Mouse (Mus musculus) MEL (cell line): ENCODE data around the gene Rnf151. TPM values are rescaled to one million over a fixed set of nuclear protein-coding genes. Genes with fewer than 3 reads are reported as not detected.
A peak's percentile ranks its signal among the peaks of the same experiment; 100 is the strongest.

ENCODE experiments used
- DNase-seq: peaks from one replicate; pipeline ENCODE4 v3.0.0; 2011; ENCODE audit warnings: low read depth, low spot score
- H3K27ac ChIP-seq: 2 replicates; pipeline ENCODE4 v1.5.1; 2012; ENCODE audit warnings: low read depth, mild to moderate bottlenecking, control low read depth, low read length, moderate library complexity; ENCODE audit not compliant: control insufficient read depth
- H3K27me3 ChIP-seq, 2 experiments: fragments of 150-350 bp in 1 of 2; sonication (generic) in 1 of 2; 2 replicates each; pipeline ENCODE4 v1.6.1; 2012; ENCODE audit warnings: low read length in 2 of 2, mild to moderate bottlenecking in 2 of 2, improper control_type of control experiment in 1 of 2, moderate library complexity in 1 of 2; ENCODE audit not compliant: insufficient read depth in 2 of 2, control insufficient read depth in 1 of 2
- H3K36me3 ChIP-seq, 2 experiments: 2 replicates each; pipeline ENCODE4 v1.6.1; 2012 to 2014; ENCODE audit warnings: low read length in 2 of 2, improper control_type of control experiment in 1 of 2, inconsistent platforms in 1 of 2, mild to moderate bottlenecking in 1 of 2; ENCODE audit not compliant: insufficient read depth in 2 of 2, control insufficient read depth in 1 of 2
- H3K4me1 ChIP-seq, 2 experiments: fragments of 150-350 bp in 1 of 2; sonication (generic) in 1 of 2; 2 replicates each; pipeline ENCODE4 v1.6.1; 2012; ENCODE audit warnings: low read length in 2 of 2, improper control_type of control experiment in 1 of 2, mild to moderate bottlenecking in 1 of 2; ENCODE audit not compliant: insufficient read depth in 2 of 2, control insufficient read depth in 1 of 2
- H3K4me3 ChIP-seq, 2 experiments: fragments of 150-350 bp in 1 of 2; sonication (generic) in 1 of 2; 2 replicates each; pipeline ENCODE4 v1.5.1; 2012; ENCODE audit warnings: low read depth in 2 of 2, low read length in 2 of 2, mild to moderate bottlenecking in 2 of 2, moderate library complexity in 2 of 2, control low read depth in 1 of 2, improper control_type of control experiment in 1 of 2; ENCODE audit not compliant: control insufficient read depth in 1 of 2, insufficient read depth in 1 of 2
- H3K79me2 ChIP-seq: 2 replicates; pipeline ENCODE4 v1.6.1; 2012; ENCODE audit warnings: mild to moderate bottlenecking, low read length, moderate library complexity; ENCODE audit not compliant: control insufficient read depth, poor library complexity, insufficient read depth
- H3K9ac ChIP-seq: 2 replicates; pipeline ENCODE4 v1.6.1; 2012; ENCODE audit warnings: low read depth, mild to moderate bottlenecking, control low read depth, low read length, moderate library complexity; ENCODE audit not compliant: control insufficient read depth, poor library complexity, severe bottlenecking
- H3K9me3 ChIP-seq: fragments of 150-350 bp; sonication (generic); replicated peaks from 2 replicates; pipeline ENCODE4 v1.6.1; 2012; ENCODE audit warnings: mild to moderate bottlenecking, low read length, improper control_type of control experiment, moderate library complexity; ENCODE audit not compliant: insufficient read depth
- CTCF ChIP-seq, 3 experiments: IDR thresholded peaks in 2 of 3; conservative IDR thresholded peaks in 1 of 3; 2 replicates each; pipeline ENCODE4 v1.5.1; 2011 to 2012; ENCODE audit warnings: low read length in 3 of 3, low read depth in 2 of 3, mild to moderate bottlenecking in 2 of 3, improper control_type of control experiment in 1 of 3, inconsistent platforms in 1 of 3, mixed read lengths in 1 of 3, moderate library complexity in 1 of 3; ENCODE audit not compliant: control insufficient read depth in 1 of 3, insufficient read depth in 1 of 3, poor library complexity in 1 of 3, severe bottlenecking in 1 of 3
- E2F4 ChIP-seq: IDR thresholded peaks from 2 replicates; pipeline ENCODE4 v1.6.1; 2011; ENCODE audit warnings: low read depth, low read length, improper control_type of control experiment, borderline replicate concordance
- ELF1 ChIP-seq: IDR thresholded peaks from 2 replicates; pipeline ENCODE4 v1.6.1; 2014; ENCODE audit warnings: low read depth, mild to moderate bottlenecking, inconsistent platforms, low read length, improper control_type of control experiment, moderate library complexity
- ETS1 ChIP-seq: IDR thresholded peaks from 2 replicates; pipeline ENCODE4 v1.6.1; 2012; ENCODE audit warnings: low read depth, mild to moderate bottlenecking, inconsistent platforms, low read length, improper control_type of control experiment, moderate library complexity
- HCFC1 ChIP-seq: IDR thresholded peaks from 2 replicates; pipeline ENCODE4 v1.6.1; 2012; ENCODE audit warnings: low read depth, mild to moderate bottlenecking, inconsistent platforms, low read length, improper control_type of control experiment, moderate library complexity
- JUND ChIP-seq: IDR thresholded peaks from 2 replicates; pipeline ENCODE4 v1.6.1; 2011; ENCODE audit warnings: low read depth, mild to moderate bottlenecking, improper control_type of control experiment, low read length
- MAFK ChIP-seq: IDR thresholded peaks from 2 replicates; pipeline ENCODE4 v1.6.1; 2011; ENCODE audit warnings: low read depth, mild to moderate bottlenecking, low read length, improper control_type of control experiment, borderline replicate concordance
- POLR2AphosphoS2 ChIP-seq: IDR thresholded peaks from 2 replicates; pipeline ENCODE4 v1.6.1; 2011; ENCODE audit warnings: low read length, improper control_type of control experiment
- RCOR1 ChIP-seq: IDR thresholded peaks from 2 replicates; pipeline ENCODE4 v1.6.1; 2012; ENCODE audit warnings: low read depth, mild to moderate bottlenecking, inconsistent platforms, low read length, improper control_type of control experiment
- SMC3 ChIP-seq: IDR thresholded peaks from 2 replicates; pipeline ENCODE4 v1.6.1; 2011; ENCODE audit warnings: low read depth, low read length, improper control_type of control experiment
- TBP ChIP-seq: IDR thresholded peaks from 2 replicates; pipeline ENCODE4 v1.8.0; 2011; ENCODE audit warnings: low read depth, low read length, improper control_type of control experiment
- TCF12 ChIP-seq: IDR thresholded peaks from 2 replicates; pipeline ENCODE4 v1.6.1; 2014; ENCODE audit warnings: low read depth, mild to moderate bottlenecking, inconsistent platforms, low read length, improper control_type of control experiment, moderate library complexity
- UBTF ChIP-seq: IDR thresholded peaks from 2 replicates; pipeline ENCODE4 v1.6.1; 2012; ENCODE audit warnings: low read depth, mild to moderate bottlenecking, inconsistent platforms, low read length, improper control_type of control experiment, moderate library complexity, borderline replicate concordance; ENCODE audit not compliant: insufficient read depth
- USF2 ChIP-seq, 2 experiments: IDR thresholded peaks; 2 replicates each; pipeline ENCODE4 v1.6.1; 2011 to 2012; ENCODE audit warnings: improper control_type of control experiment in 2 of 2, low read length in 2 of 2, borderline replicate concordance in 1 of 2, inconsistent platforms in 1 of 2, low read depth in 1 of 2, mild to moderate bottlenecking in 1 of 2; ENCODE audit not compliant: insufficient read depth in 1 of 2
- ZKSCAN1 ChIP-seq: IDR thresholded peaks from 2 replicates; pipeline ENCODE4 v1.6.1; 2012; ENCODE audit warnings: low read depth, mild to moderate bottlenecking, inconsistent platforms, low read length, improper control_type of control experiment, moderate library complexity
- ZNF384 ChIP-seq: IDR thresholded peaks from 2 replicates; pipeline ENCODE4 v1.6.1; 2012; ENCODE audit warnings: low read depth, mild to moderate bottlenecking, inconsistent platforms, low read length, improper control_type of control experiment
- polyA plus RNA-seq, 2 experiments: library from polyadenylated mRNA; stranded (reverse) in 1 of 2; unstranded in 1 of 2; fragments of >175 nt in 1 of 2; fragments of >200 nt in 1 of 2; gene quantifications; 2 replicates each; pipeline versions ENCODE4 v1.2.1 to v1.2.4; 2012; ENCODE audit warnings: low replicate concordance in 2 of 2, low read depth in 1 of 2; ENCODE audit not compliant: insufficient read length in 2 of 2, insufficient read depth in 1 of 2, missing spikeins in 1 of 2
- total RNA-seq: library from RNA; depleted of rRNA; stranded (reverse); fragments of 300-350 nt; gene quantifications from 2 replicates; pipeline ENCODE4 v1.2.3, GENCODE M21; 2012; rRNA removed

The Rnf151 gene
- total RNA-seq (0.23 and 0.26 TPM in 2 replicates), polyA plus RNA-seq (under 1 TPM in 1 of 2 experiments, not detected in 1; 0.40 TPM)

- Histone ChIP-seq H3K4me3 (peak within 1 kb of the TSS; percentile 39 to 98), H3K9ac (peak within 1 kb of the TSS; percentile 98), H3K36me3 (peaks cover 5 to 10% of the 10 kb centered on the region in 2 experiments; a peak in 3 of 4 replicates)
- TF ChIP-seq JUND (no peak), CTCF (IDR thresholded peaks at IDR 0.05 in 2 of 3, conservative IDR thresholded peaks at IDR 0.05 in 1 of 3; ENCODE audit: control insufficient read depth in 1 of 3, insufficient read depth in 1 of 3, low read depth in 2 of 3, low read length in 3 of 3, poor library complexity in 1 of 3, severe bottlenecking in 1 of 3) (no peak), RCOR1 (no peak), E2F4 (no peak), ELF1 (no peak), ZKSCAN1 (no peak), HCFC1 (no peak)
- TF ChIP-seq, all 39 proteins: peak for 0
- no peaks in the 10 kb centered on the region for H3K27me3 ChIP-seq
- peak; percentile 31 for DNase-seq
- H3K27ac ChIP-seq, result peak within 1 kb of the TSS; percentile 6
- H3K9me3 ChIP-seq, result no peaks in the 10 kb centered on the region
- H3K4me1 ChIP-seq, result peaks cover 0 to 7% of the 10 kb centered on the region in 2 experiments; a peak in 1 of 4 replicates
- peaks cover 40% of the 10 kb centered on the region for H3K79me2 ChIP-seq
Observed at GRCm38 (mm10) chr17:24717943-24718342, at the start of gene Rnf151, which contains the start of gene Rps2. Rnf151 (minus strand) TSS chr17:24718063. Rps2 (plus strand) TSS chr17:24718116.

- H3K4me1 ChIP-seq, result no peaks in the 10 kb centered on the region
- no peak for TF ChIP-seq SMC3
- no peak for TF ChIP-seq TCF12
- no peak for TF ChIP-seq USF2 (IDR thresholded peaks at IDR 0.05; ENCODE audit: borderline replicate concordance in 1 of 2, insufficient read depth in 1 of 2, low read depth in 1 of 2, low read length in 2 of 2)
- no peak for TF ChIP-seq TBP
- no peak for TF ChIP-seq POLR2AphosphoS2
- no peak for TF ChIP-seq ZNF384
- no peak for TF ChIP-seq ELF1
- TF ChIP-seq MAFK, result no peak
- TF ChIP-seq UBTF, result no peak
- TF ChIP-seq ETS1, result no peak
- H3K36me3 ChIP-seq, result no peaks in the 10 kb centered on the region
- peaks cover 13 to 15% of the 10 kb centered on the region in 2 experiments for H3K27me3 ChIP-seq
- no peak overlapping the region for H3K9ac ChIP-seq
- no peak overlapping the region for H3K27ac ChIP-seq
- no peak overlapping the region for H3K4me3 ChIP-seq
- no peak for DNase-seq
- H3K79me2 ChIP-seq, result no peaks in the 10 kb centered on the region
- no peaks in the 10 kb centered on the region for H3K9me3 ChIP-seq
Observed at GRCm38 (mm10) chr17:24766266-24766875, 48.5 kb upstream of the Rnf151 start.
